ENCODE assay signal across 19 mouse cellular contexts in the genomic region with DNA sequence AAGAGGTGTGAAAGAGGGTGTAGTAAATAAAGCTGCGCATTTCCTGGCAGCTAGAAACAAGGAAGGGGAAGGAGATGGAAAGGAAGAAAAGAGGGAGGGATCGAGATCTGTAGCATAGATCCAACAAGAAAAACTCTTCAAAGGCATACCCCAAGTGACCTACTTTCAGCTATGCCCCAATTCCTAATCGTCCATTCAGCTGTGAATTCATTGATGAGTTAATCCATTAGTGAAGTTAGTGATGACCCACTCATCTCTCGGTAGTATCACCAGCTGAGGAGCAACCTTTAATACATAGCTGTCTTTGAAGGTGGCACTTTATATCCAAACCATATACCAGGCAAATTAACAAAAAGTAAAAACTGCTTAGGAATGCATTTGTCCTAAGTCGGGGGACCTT. TPM values are rescaled to one million over a fixed set of nuclear protein-coding genes. Genes with fewer than 3 reads are reported as not detected.
A peak's percentile ranks its signal among the peaks of the same experiment; 100 is the strongest.
DNase-seq lines count a peak whose midpoint lies in the region.
"Had no signal": no experiment of that assay in that cellular context is flagged by ENCODE, and none has a peak within 500 bp of the region (broad histone marks: within the 10 kb centered on the region; RNA-seq: fewer than 3 reads in every experiment).

No protein-coding gene starts in this region.

- WGBS in embryonic facial prominence, embryonic 10.5 days: 85% methylated on average over 5 of the region's 5 CpGs

- H3K9me3 ChIP-seq in embryonic facial prominence, embryonic 10.5 days: no peaks in the 10 kb centered on the region
- H3K9me3 ChIP-seq: embryonic facial prominence, embryonic 13.5 days; embryonic facial prominence, embryonic 15.5 days; forebrain, embryonic 10.5 days; forebrain, embryonic 12.5 days had no signal

- no peak overlapping the region for H3K4me3 ChIP-seq in embryonic facial prominence, embryonic 10.5 days
- H3K4me3 ChIP-seq: embryonic facial prominence, embryonic 13.5 days; embryonic facial prominence, embryonic 15.5 days; erythroblast, embryonic 14.5 days; forebrain, embryonic 10.5 days; forebrain, embryonic 12.5 days had no signal

- intact Hi-C loops in heart, postnatal 14 days (cut with DNase I): no loop called here

- peak; percentile 27 for DNase-seq in heart, adult 11 months
- no peak for DNase-seq in heart, postnatal 14 days
- DNase-seq in Muller cell, postnatal 12 days (ENCODE audit: inconsistent ontology term): peak; percentile 51
- DNase-seq in retina, postnatal 1 day: peak; percentile 62
- DNase-seq in embryonic facial prominence, embryonic 10.5 days (ENCODE audit: low spot score): no peak
- DNase-seq: adrenal gland, adult 8-10 months; adrenal gland, postnatal 14 days; B cell, adult 2 months; cerebellum, adult 11-12 months; cerebellum, adult 2 months; cerebellum, adult 9-10 months; cerebellum, postnatal 10 days; cerebellum, postnatal 25 days had no signal

- H3K4me1 ChIP-seq in embryonic facial prominence, embryonic 10.5 days: peaks cover 19% of the 10 kb centered on the region

- no peaks in the 10 kb centered on the region for H3K27me3 ChIP-seq in embryonic facial prominence, embryonic 10.5 days (replicated peaks; ENCODE audit: low read depth, poor library complexity, severe bottlenecking)
- H3K27me3 ChIP-seq: embryonic facial prominence, embryonic 13.5 days; embryonic facial prominence, embryonic 15.5 days; forebrain, embryonic 12.5 days; Patski had no signal

- no peak overlapping the region for H3K27ac ChIP-seq in embryonic facial prominence, embryonic 10.5 days (replicated peaks)
- H3K27ac ChIP-seq: embryonic facial prominence, embryonic 13.5 days; embryonic facial prominence, embryonic 15.5 days; forebrain, embryonic 10.5 days; forebrain, embryonic 12.5 days had no signal

- peaks cover 29% of the 10 kb centered on the region for H3K36me3 ChIP-seq in embryonic facial prominence, embryonic 10.5 days (replicated peaks)
- H3K36me3 ChIP-seq: embryonic facial prominence, embryonic 15.5 days had no signal

RNA-seq across cellular contexts. Expression of a gene that starts 8.8 kb away (rescaled TPM):
- 10 to 100 TPM; 17.4 to 18.6 TPM for total RNA-seq in heart, postnatal 14 days (2021)
- 26.2 and 27.0 TPM in 2 replicates for polyA plus RNA-seq in embryonic facial prominence, embryonic 10.5 days (2016; fragmentation: Nextera tagmentation; extraction: Ambion mirVana)

RNA-seq across cellular contexts. Expression of a gene that starts 9.2 kb away (rescaled TPM):
- 10 to 100 TPM; 47.5 to 48.8 TPM for total RNA-seq in heart, postnatal 14 days (2021)
- polyA plus RNA-seq in embryonic facial prominence, embryonic 10.5 days (2016; fragmentation: Nextera tagmentation; extraction: Ambion mirVana): 35.9 and 38.0 TPM in 2 replicates

Comparison
In these comparisons a context has a peak if more than half of its experiments do, and no peak if none do; other contexts are left out.
1. DNase-seq: peak in heart, adult 11 months (single experiment), Muller cell, postnatal 12 days (single experiment) and retina, postnatal 1 day (single experiment); none in heart, postnatal 14 days (0 of 2) and embryonic facial prominence, embryonic 10.5 days (single experiment).